Mouse (Mus musculus) adrenal gland, adult 18-20 months (tissue): ENCODE data around the gene Casp8ap2. TPM values are rescaled to one million over a fixed set of nuclear protein-coding genes. Genes with fewer than 3 reads are reported as not detected.

Experiments used
- DNase-seq, 2 experiments: peaks; one replicate each; pipeline ENCODE4 v3.0.0; 2021 to 2022; ENCODE audit warnings: low spot score in 2 of 2
- total RNA-seq, 2 experiments: library from RNA; stranded (reverse); gene quantifications; 1 replicate in 1 of 2; 2 replicates in 1 of 2; pipeline ENCODE4 v1.2.3; 2021

The Casp8ap2 gene
- total RNA-seq, 2 experiments from 2014 or later: 7.0 to 7.1 TPM

- DNase-seq: no peak
Measured at GRCm38 (mm10) chr4:32665843-32666242, 50.6 kb downstream of the Casp8ap2 start.

GRCm38 (mm10) chr4:32668291-32668690, 53.0 kb downstream of the Casp8ap2 start:
- DNase-seq: no peak

GRCm38 (mm10) chr4:32669825-32670224, 54.6 kb downstream of the Casp8ap2 start:
- DNase-seq: no peak

- no peak for DNase-seq
Measured at GRCm38 (mm10) chr4:32674025-32674424, 58.8 kb downstream of the Casp8ap2 start.

- no peak for DNase-seq
Measured at GRCm38 (mm10) chr4:32677471-32677870, 62.2 kb downstream of the Casp8ap2 start.

GRCm38 (mm10) chr4:32680843-32681242, 65.6 kb downstream of the Casp8ap2 start:
- DNase-seq: no peak

- DNase-seq: no peak
Measured at GRCm38 (mm10) chr4:32682471-32682870, 67.2 kb downstream of the Casp8ap2 start.

- DNase-seq: no peak
Measured at GRCm38 (mm10) chr4:32683061-32683582, 67.9 kb downstream of the Casp8ap2 start.

Other genes starting within 250 kb of the Casp8ap2 start
- gene Gja10, start 12.7 kb upstream of the Casp8ap2 start, total RNA-seq: not detected
- gene Mdn1, start 41.7 kb downstream of the Casp8ap2 start, total RNA-seq: 10 to 100 TPM; 27.7 to 29.6 TPM
- 10 to 100 TPM; 31.8 to 36.5 TPM for gene Lyrm2, start 184.8 kb downstream of the Casp8ap2 start, total RNA-seq